Mouse (Mus musculus) gastrocnemius, postnatal 14 days (tissue): ENCODE measurements around the gene Fbp2. TPM values are rescaled to one million over a fixed set of nuclear protein-coding genes. Genes with fewer than 3 reads are reported as not detected.

Experiments used
- DNase-seq: peaks from one replicate; pipeline ENCODE4 v3.0.0; 2021; ENCODE audit warnings: mixed read lengths
- intact Hi-C: fragments of 180-260 bp; cut with DNase I; formaldehyde crosslinking; loops from one replicate; pipeline ENCODE4 v1.15.1; 2025; ENCODE audit warnings: low total_unique reads
- long read RNA-seq, 2 experiments: library from polyadenylated mRNA; stranded (forward); transcript quantifications; one replicate each; pipeline ENCODE4 v2.0.0; 2021
- total RNA-seq, 2 experiments: library from RNA; stranded (reverse); gene quantifications; 2 replicates each; pipeline ENCODE4 v1.2.3; 2021

The Fbp2 gene
- total RNA-seq, result 10 to 100 TPM; 63.5 to 77.7 TPM
- long read RNA-seq, experiment 1, transcript Fbp2-201 (7 exons, 1,354 nt), result major isoform, 92 of 95 reads
- long read RNA-seq, experiment 1, partial matches to known transcripts, result 2 of 95 reads
- long read RNA-seq, experiment 1, other reads (novel, unspliced or antisense), result 1 of 95 reads
- long read RNA-seq, experiment 2, transcript Fbp2-201 (7 exons, 1,354 nt), result major isoform, 106 of 111 reads
- long read RNA-seq, experiment 2, partial matches to known transcripts, result 2 of 111 reads
- long read RNA-seq, experiment 2, other reads (novel, unspliced or antisense), result 3 of 111 reads

GRCm38 (mm10) chr13:62857941-62858915, at the start of gene Fbp2:
Gene Fbp2 (minus strand): TSS chr13:62858422.
- intact Hi-C loops, result loop anchor here (10.0 kb wide), 1 partner anchor 93 kb away; the partner anchor contains the start of gene Platr25

GRCm38 (mm10) chr13:62907527-62908162, 49.4 kb upstream of the Fbp2 start:
- intact Hi-C loops, result no loop called here
- DNase-seq, result no peak

More at GRCm38 (mm10) chr13:62857941-62858915, at the start of gene Fbp2:
- peak; percentile 69 for DNase-seq

GRCm38 (mm10) chr13:62901139-62901538, 42.9 kb upstream of the Fbp2 start:
- intact Hi-C loops, result no loop called here

GRCm38 (mm10) chr13:62897927-62898646, 39.9 kb upstream of the Fbp2 start:
- intact Hi-C loops, result no loop called here
- DNase-seq, result no peak

More at GRCm38 (mm10) chr13:62901139-62901538, 42.9 kb upstream of the Fbp2 start:
- DNase-seq, result no peak

GRCm38 (mm10) chr13:62893044-62893842, 35.0 kb upstream of the Fbp2 start:
- intact Hi-C loops, result no loop called here
- DNase-seq, result no peak

GRCm38 (mm10) chr13:62889311-62889710, 31.1 kb upstream of the Fbp2 start:
- no peak for DNase-seq
- intact Hi-C loops, result no loop called here

GRCm38 (mm10) chr13:62887712-62888441, 29.7 kb upstream of the Fbp2 start, which contains the start of gene Fbp1:
Gene Fbp1 (minus strand): TSS chr13:62888282.
- intact Hi-C loops, result no loop called here
- DNase-seq, result no peak

- DNase-seq, result no peak
- intact Hi-C loops, result no loop called here
These were observed 26.3 kb upstream of the Fbp2 start for GRCm38 (mm10) chr13:62884536-62884935.

GRCm38 (mm10) chr13:62883925-62884324, 25.7 kb upstream of the Fbp2 start:
- DNase-seq, result no peak
- intact Hi-C loops, result no loop called here

GRCm38 (mm10) chr13:62883436-62883835, 25.2 kb upstream of the Fbp2 start:
- intact Hi-C loops, result no loop called here
- no peak for DNase-seq

- intact Hi-C loops, result no loop called here
- DNase-seq, result no peak
These were observed 24.6 kb upstream of the Fbp2 start for GRCm38 (mm10) chr13:62882856-62883255.

GRCm38 (mm10) chr13:62881336-62881735, 23.1 kb upstream of the Fbp2 start:
- intact Hi-C loops, result no loop called here

GRCm38 (mm10) chr13:62879831-62880615, 21.8 kb upstream of the Fbp2 start:
- no peak for DNase-seq
- intact Hi-C loops, result no loop called here

More at GRCm38 (mm10) chr13:62881336-62881735, 23.1 kb upstream of the Fbp2 start:
- DNase-seq, result no peak

- intact Hi-C loops, result no loop called here
- DNase-seq, result no peak
These were observed 21.2 kb upstream of the Fbp2 start for GRCm38 (mm10) chr13:62879411-62879810.

GRCm38 (mm10) chr13:62877247-62877646, 19.0 kb upstream of the Fbp2 start:
- intact Hi-C loops, result no loop called here
- no peak for DNase-seq

GRCm38 (mm10) chr13:62876111-62876510, 17.9 kb upstream of the Fbp2 start:
- DNase-seq, result no peak
- intact Hi-C loops, result no loop called here

- intact Hi-C loops, result no loop called here
- DNase-seq, result no peak
These were observed 14.0 kb upstream of the Fbp2 start for GRCm38 (mm10) chr13:62872252-62872651.
